Mouse (Mus musculus) central nervous system, embryonic 11.5 days (tissue): ENCODE measurements around the gene Med31. TPM values are rescaled to one million over a fixed set of nuclear protein-coding genes. Genes with fewer than 3 reads are reported as not detected.

ENCODE experiments used
- polyA plus RNA-seq: library from polyadenylated mRNA; depleted of rRNA; stranded (reverse); fragments of >200 nt; gene quantifications from 2 replicates; pipeline ENCODE4 v1.2.3, GENCODE M21; 2012; rRNA removed

Gene Med31
- polyA plus RNA-seq = 27.0 and 39.1 TPM in 2 replicates

GRCm38 (mm10) chr11:72215410-72215797 is at the start of gene Med31:
Gene Med31, minus strand, starts transcription at chr11:72215592.

GRCm38 (mm10) chr11:72207204-72207833 is 8.1 kb downstream of the Med31 start, which contains the start of the genes 4933427D14Rik and Txndc17:
Gene 4933427D14Rik, minus strand, starts transcription at chr11:72207459.
Gene Txndc17, plus strand, starts transcription at chr11:72207547.

DNA sequence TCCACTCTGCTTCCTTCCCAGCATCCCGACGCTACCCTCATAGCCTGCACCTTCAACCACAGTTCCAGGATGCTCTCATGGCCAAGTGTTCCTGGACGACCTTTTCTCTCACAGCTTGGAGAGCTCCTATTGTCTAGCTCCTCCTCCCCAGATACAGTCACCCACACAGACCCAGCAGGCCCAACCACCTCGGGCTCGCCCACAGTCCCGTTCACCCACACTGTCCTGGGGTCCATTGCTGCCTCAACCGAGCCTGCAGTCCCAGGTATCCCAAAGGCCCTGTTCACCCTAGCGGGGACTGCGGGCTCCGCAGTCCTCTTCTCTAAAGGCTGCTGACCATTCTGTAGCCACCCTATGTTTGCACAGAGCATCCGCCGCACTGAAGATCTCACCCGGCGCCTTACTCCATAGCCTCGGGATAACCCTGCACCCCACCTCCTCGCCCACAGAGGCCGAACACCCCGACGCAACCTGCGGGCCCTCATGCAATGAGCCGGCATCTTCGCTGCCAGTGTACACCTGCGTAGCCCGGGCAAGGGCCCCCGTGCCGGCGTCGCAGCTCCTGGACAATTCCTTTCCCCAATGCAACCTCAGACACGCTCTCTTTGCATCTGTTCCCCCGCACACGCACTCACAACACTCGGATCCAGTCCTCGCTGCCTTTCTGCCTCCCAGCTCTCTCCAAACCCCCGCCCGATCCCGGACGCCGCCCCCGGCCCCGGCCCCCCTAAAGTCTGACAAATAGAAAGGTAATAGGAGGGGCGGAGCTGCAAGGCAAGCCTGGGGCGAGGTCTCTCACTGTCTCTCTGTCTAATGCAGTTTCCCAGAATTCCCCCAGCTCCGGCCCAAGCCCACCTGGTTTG is 8.8 kb downstream of the Med31 start, which contains the start of gene Gm43951:
Gene Gm43951 (minus strand): TSS at position 500 of the 863 bp plus-strand sequence.

Other genes with a start within 250 kb of the Med31 start
- gene Aipl1, start 178.1 kb downstream of the Med31 start, polyA plus RNA-seq = 0.51 and 0.71 TPM in 2 replicates
- gene Pimreg, start 173.6 kb downstream of the Med31 start, polyA plus RNA-seq = 86.4 and 89.4 TPM in 2 replicates
- 1.2 and 2.1 TPM in 2 replicates for gene Pitpnm3, start 79.8 kb downstream of the Med31 start, polyA plus RNA-seq
- 3.6 and 7.3 TPM in 2 replicates for gene Gm43951, start 8.8 kb downstream of the Med31 start, polyA plus RNA-seq
- 24.9 and 27.5 TPM in 2 replicates for gene 4933427D14Rik, start 8.1 kb downstream of the Med31 start, polyA plus RNA-seq
- 114 and 155 TPM in 2 replicates for gene Txndc17, start 8.0 kb downstream of the Med31 start, polyA plus RNA-seq
- gene Slc13a5, start 51.6 kb upstream of the Med31 start, polyA plus RNA-seq = 0.37 and 0.44 TPM in 2 replicates
- gene Xaf1, start 86.0 kb upstream of the Med31 start, polyA plus RNA-seq = 0.68 and 1.0 TPM in 2 replicates
- gene Fbxo39, start 98.9 kb upstream of the Med31 start, polyA plus RNA-seq = not detected in 2 replicates
- 2.9 and 3.3 TPM in 2 replicates for gene Tekt1, start 146.8 kb upstream of the Med31 start, polyA plus RNA-seq
- gene Smtnl2, start 196.1 kb upstream of the Med31 start, polyA plus RNA-seq = 3.5 and 7.5 TPM in 2 replicates
- gene Ggt6, start 219.9 kb upstream of the Med31 start, polyA plus RNA-seq = 0.10 TPM in 1 of 2 replicates, not detected in the other
- gene Mybbp1a, start 225.8 kb upstream of the Med31 start, polyA plus RNA-seq = 125 and 196 TPM in 2 replicates